Comparison of ENCODE assay signal across 8 mouse cellular contexts in the genomic region with DNA sequence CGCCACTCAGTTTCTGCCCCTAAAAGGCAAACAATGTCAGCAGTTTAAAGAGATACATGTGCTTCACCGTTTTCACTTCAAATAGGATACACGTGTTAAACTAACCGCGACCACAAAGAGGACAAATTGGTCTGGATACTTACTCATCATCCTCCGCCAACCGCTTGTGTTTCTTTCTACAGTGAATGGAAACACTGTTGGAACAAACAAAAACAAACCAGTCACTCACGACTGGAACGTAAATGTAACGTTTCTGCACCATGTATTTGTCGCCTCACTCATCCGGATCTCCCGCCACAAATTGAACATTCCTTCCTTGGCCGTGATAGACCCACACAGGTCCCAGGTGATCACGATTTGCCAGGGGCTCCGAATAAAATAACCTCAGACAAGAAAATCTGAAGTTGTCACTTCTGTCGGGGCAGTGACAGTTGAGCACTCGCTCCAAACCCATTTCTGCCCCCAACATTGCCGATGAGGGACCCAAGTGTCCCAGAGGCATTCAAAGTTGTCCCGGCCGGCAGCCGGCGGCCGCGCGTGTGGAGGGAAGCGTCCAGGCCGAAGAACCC. TPM values are rescaled to one million over a fixed set of nuclear protein-coding genes. Genes with fewer than 3 reads are reported as not detected.
DNase-seq lines count a peak whose midpoint lies in the region; ATAC-seq and TF ChIP-seq lines count a peak whose summit lies in the region.

No protein-coding gene starts in this region.

- ATAC-seq in lung, postnatal 0 days = no peak
- no peak for ATAC-seq in midbrain, embryonic 12.5 days (ENCODE audit: low FRiP score, low read depth)

- peak overlapping the region; percentile 80 for H3K4me2 ChIP-seq in lung, postnatal 0 days (replicated peaks; ENCODE audit: low read depth, low read length)
- peak overlapping the region; percentile 83 for H3K4me2 ChIP-seq in midbrain, embryonic 12.5 days (replicated peaks)

- H3K9me3 ChIP-seq in lung, postnatal 0 days (ENCODE audit: low read length) = no peaks in the 10 kb centered on the region
- H3K9me3 ChIP-seq in hindbrain, embryonic 10.5 days = no peaks in the 10 kb centered on the region
- no peaks in the 10 kb centered on the region for H3K9me3 ChIP-seq in midbrain, embryonic 12.5 days

- H3K27me3 ChIP-seq in lung, postnatal 0 days (replicated peaks; ENCODE audit: insufficient read depth, low read length) = no peaks in the 10 kb centered on the region
- no peaks in the 10 kb centered on the region for H3K27me3 ChIP-seq in hindbrain, embryonic 10.5 days (ENCODE audit: insufficient read depth, poor library complexity, severe bottlenecking)
- 0 out of 2 replicates have a peak, but pooled peaks cover 2% of the 10 kb centered on the region for H3K27me3 ChIP-seq in midbrain, embryonic 12.5 days

- TF ChIP-seq EP300 in lung, postnatal 0 days (IDR thresholded peaks at IDR 0.05) = no peak

- H3K9ac ChIP-seq in lung, postnatal 0 days (replicated peaks; ENCODE audit: low read depth) = peak overlapping the region; percentile 85
- peak overlapping the region; percentile 76 for H3K9ac ChIP-seq in midbrain, embryonic 12.5 days (replicated peaks)

- peak overlapping the region; percentile 84 for H3K4me3 ChIP-seq in lung, postnatal 0 days (ENCODE audit: low read depth, low read length)
- peak overlapping the region; percentile 86 for H3K4me3 ChIP-seq in bone marrow, adult 2 months (replicated peaks; ENCODE audit: control insufficient read depth, low read depth, low read length)
- peak overlapping the region; percentile 84 for H3K4me3 ChIP-seq in hindbrain, embryonic 10.5 days
- peak overlapping the region; percentile 81 for H3K4me3 ChIP-seq in midbrain, embryonic 12.5 days

- H3K27ac ChIP-seq in lung, postnatal 0 days (ENCODE audit: low read length) = peak overlapping the region; percentile 86
- H3K27ac ChIP-seq in bone marrow, adult 2 months (ENCODE audit: control insufficient read depth, insufficient read depth, low read depth, low read length, poor library complexity) = peak overlapping the region; percentile 80
- H3K27ac ChIP-seq in hindbrain, embryonic 10.5 days = peak overlapping the region; percentile 93
- peak overlapping the region; percentile 55 for H3K27ac ChIP-seq in midbrain, embryonic 12.5 days (replicated peaks)

- H3K36me3 ChIP-seq in lung, postnatal 0 days (ENCODE audit: insufficient read depth, low read length) = no peaks in the 10 kb centered on the region
- peaks cover 28% of the 10 kb centered on the region for H3K36me3 ChIP-seq in hindbrain, embryonic 10.5 days
- peaks cover 15% of the 10 kb centered on the region; the same call in 1 of the 2 replicates for H3K36me3 ChIP-seq in midbrain, embryonic 12.5 days

- no peak for TF ChIP-seq CTCF in lung, postnatal 0 days (IDR thresholded peaks at IDR 0.05)
- TF ChIP-seq CTCF in bone marrow, adult 2 months (IDR thresholded peaks at IDR 0.05; ENCODE audit: control insufficient read depth, insufficient read depth, low read length) = no peak

- H3K4me1 ChIP-seq in lung, postnatal 0 days (ENCODE audit: insufficient read depth, low read depth, low read length) = peaks cover 5% of the 10 kb centered on the region; the same call in 1 of the 2 replicates
- peaks cover 3% of the 10 kb centered on the region; the same call in 1 of the 2 replicates for H3K4me1 ChIP-seq in bone marrow, adult 2 months (ENCODE audit: control insufficient read depth, insufficient read depth, low read length)
- peaks cover 28% of the 10 kb centered on the region for H3K4me1 ChIP-seq in hindbrain, embryonic 10.5 days (replicated peaks)
- H3K4me1 ChIP-seq in midbrain, embryonic 12.5 days = peaks cover 14% of the 10 kb centered on the region

- under 1% methylated on average over 28 of the region's 28 CpGs for WGBS in lung, postnatal 0 days
- WGBS in bone marrow, adult 2 months = under 1% methylated on average over 28 of the region's 28 CpGs
- WGBS in hindbrain, embryonic 10.5 days = 5% methylated on average over 28 of the region's 28 CpGs
- WGBS in midbrain, embryonic 12.5 days = 5% methylated on average over 28 of the region's 28 CpGs

- TF ChIP-seq POLR2A in bone marrow, adult 2 months (IDR thresholded peaks at IDR 0.05; ENCODE audit: borderline replicate concordance, control insufficient read depth, low read depth, low read length) = no peak

- DNase-seq in lung, postnatal 0 days (ENCODE audit: low spot score) = no peak
- DNase-seq in lung, postnatal 10 days = no peak
- DNase-seq in hindbrain, embryonic 10.5 days (ENCODE audit: low spot score) = peak; percentile 7
- no peak for DNase-seq in frontal cortex, postnatal 25 days (ENCODE audit: low spot score in 2 of 2)
- DNase-seq in gastrocnemius, adult 8-10 months (ENCODE audit: low spot score in 2 of 2) = no peak
- DNase-seq in thymus, postnatal 25 days = no peak

RNA-seq across cellular contexts. Expression of a gene that starts 0.7 kb away (rescaled TPM):
- 13.4 and 13.9 TPM in 2 replicates for polyA plus RNA-seq in lung, postnatal 0 days (2015; fragmentation: Nextera tagmentation; extraction: Ambion mirVana)
- polyA plus RNA-seq in bone marrow, adult 2 months (2011; ENCODE audit: insufficient read depth, insufficient read length, low replicate concordance, missing spikeins) = 4.9 and 9.5 TPM in 2 replicates
- 23.0 and 26.7 TPM in 2 replicates for polyA plus RNA-seq in hindbrain, embryonic 10.5 days (2016; fragmentation: Nextera tagmentation; extraction: Ambion mirVana)
- polyA plus RNA-seq in midbrain, embryonic 12.5 days (2016; fragmentation: Nextera tagmentation; extraction: Ambion mirVana) = 25.8 and 29.6 TPM in 2 replicates
- 10 to 100 TPM; 19.2 to 27.7 (median 24.0) TPM for total RNA-seq in gastrocnemius, adult 8-10 months (2022)

RNA-seq across cellular contexts. Expression of a gene that starts 20.9 kb away (rescaled TPM):
- polyA plus RNA-seq in lung, postnatal 0 days (2015; fragmentation: Nextera tagmentation; extraction: Ambion mirVana) = 211 and 242 TPM in 2 replicates
- polyA plus RNA-seq in bone marrow, adult 2 months (2011; ENCODE audit: insufficient read depth, insufficient read length, low replicate concordance, missing spikeins) = 24.1 and 52.1 TPM in 2 replicates
- 126 and 131 TPM in 2 replicates for polyA plus RNA-seq in hindbrain, embryonic 10.5 days (2016; fragmentation: Nextera tagmentation; extraction: Ambion mirVana)
- polyA plus RNA-seq in midbrain, embryonic 12.5 days (2016; fragmentation: Nextera tagmentation; extraction: Ambion mirVana) = 113 and 114 TPM in 2 replicates
- total RNA-seq in gastrocnemius, adult 8-10 months (2022) = 100 to 1,000 TPM in 1 of 4 experiments, 10 to 100 TPM in 3; 57.4 to 110 (median 72.7) TPM

RNA-seq across cellular contexts. Expression of a gene that starts 28.2 kb away (rescaled TPM):
- 0.15 TPM in 1 of 2 replicates, not detected in the other for polyA plus RNA-seq in lung, postnatal 0 days (2015; fragmentation: Nextera tagmentation; extraction: Ambion mirVana)
- 2.1 TPM in 1 of 2 replicates, not detected in the other for polyA plus RNA-seq in bone marrow, adult 2 months (2011; ENCODE audit: insufficient read depth, insufficient read length, low replicate concordance, missing spikeins)
- not detected in 2 replicates for polyA plus RNA-seq in hindbrain, embryonic 10.5 days (2016; fragmentation: Nextera tagmentation; extraction: Ambion mirVana)
- polyA plus RNA-seq in midbrain, embryonic 12.5 days (2016; fragmentation: Nextera tagmentation; extraction: Ambion mirVana) = 0.20 TPM in 1 of 2 replicates, not detected in the other
- total RNA-seq in gastrocnemius, adult 8-10 months (2022) = not detected
